In the genomic region with DNA sequence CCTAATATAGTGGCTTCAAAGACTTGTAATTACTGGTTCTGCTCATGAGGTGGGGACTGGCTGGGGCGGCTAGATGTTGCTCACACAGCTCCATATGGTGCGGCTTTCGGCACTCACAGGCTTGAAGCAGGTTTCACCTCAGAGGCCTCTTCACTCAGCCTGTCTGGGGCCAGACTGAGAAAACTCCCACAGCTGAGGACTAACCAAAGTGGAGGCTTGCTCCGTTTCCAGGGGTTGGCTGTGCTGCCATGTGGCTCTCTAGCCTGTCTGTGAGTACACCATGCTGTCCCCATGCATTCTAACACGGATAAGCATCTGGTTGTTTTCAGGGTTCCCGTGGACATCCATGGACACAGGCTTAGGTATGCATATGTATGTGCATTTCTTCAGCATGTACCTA, we compare ENCODE assay signal across 38 mouse cellular contexts. TPM values are rescaled to one million over a fixed set of nuclear protein-coding genes. Genes with fewer than 3 reads are reported as not detected.
DNase-seq lines count a peak whose midpoint lies in the region; ATAC-seq lines count a peak whose summit lies in the region.
"Had no signal": no experiment of that assay in that cellular context is flagged by ENCODE, and none has a peak within 500 bp of the region (broad histone marks: within the 10 kb centered on the region; RNA-seq: fewer than 3 reads in every experiment).

No protein-coding gene starts in this region.

- no peak overlapping the region for H3K4me2 ChIP-seq in heart, embryonic 14.5 days (ENCODE audit: low read length)
- H3K4me2 ChIP-seq in heart, embryonic 12.5 days: no peak overlapping the region
- no peak overlapping the region for H3K4me2 ChIP-seq in liver, embryonic 13.5 days
- H3K4me2 ChIP-seq in intestine, embryonic 15.5 days (replicated peaks): no peak overlapping the region
- H3K4me2 ChIP-seq in limb, embryonic 11.5 days (ENCODE audit: low read depth, severe bottlenecking): no peak overlapping the region
- H3K4me2 ChIP-seq: embryonic facial prominence, embryonic 13.5 days; forebrain, embryonic 15.5 days; heart, embryonic 11.5 days; hindbrain, embryonic 14.5 days; liver, embryonic 11.5 days had no signal

- H3K9ac ChIP-seq in heart, embryonic 14.5 days (ENCODE audit: low read length): no peak overlapping the region
- H3K9ac ChIP-seq in heart, embryonic 12.5 days: no peak overlapping the region
- H3K9ac ChIP-seq in liver, embryonic 13.5 days: no peak overlapping the region
- H3K9ac ChIP-seq in intestine, embryonic 15.5 days: no peak overlapping the region
- H3K9ac ChIP-seq in limb, embryonic 11.5 days (ENCODE audit: low read length): no peak overlapping the region
- H3K9ac ChIP-seq: embryonic facial prominence, embryonic 13.5 days; forebrain, embryonic 15.5 days; hindbrain, embryonic 14.5 days had no signal

- H3K27me3 ChIP-seq in heart, embryonic 14.5 days (ENCODE audit: control insufficient read depth, insufficient read depth, low read length): no peaks in the 10 kb centered on the region
- no peaks in the 10 kb centered on the region for H3K27me3 ChIP-seq in heart, embryonic 12.5 days (replicated peaks)
- no peaks in the 10 kb centered on the region for H3K27me3 ChIP-seq in liver, embryonic 13.5 days
- no peaks in the 10 kb centered on the region for H3K27me3 ChIP-seq in intestine, embryonic 15.5 days (replicated peaks)
- H3K27me3 ChIP-seq in limb, embryonic 11.5 days (ENCODE audit: control insufficient read depth, insufficient read depth, low read length): no peaks in the 10 kb centered on the region
- H3K27me3 ChIP-seq: embryonic facial prominence, embryonic 13.5 days; forebrain, embryonic 15.5 days had no signal

- H3K27ac ChIP-seq in heart, embryonic 14.5 days (replicated peaks in 1 of 2; ENCODE audit: control insufficient read depth in 1 of 2, insufficient read depth in 1 of 2, low read depth in 2 of 2, low read length in 2 of 2): no peak overlapping the region
- H3K27ac ChIP-seq in heart, embryonic 12.5 days (ENCODE audit: poor library complexity, severe bottlenecking): no peak overlapping the region
- peak overlapping the region; percentile 2; the same call in 1 of the 2 replicates for H3K27ac ChIP-seq in liver, embryonic 13.5 days
- H3K27ac ChIP-seq in intestine, embryonic 15.5 days: no peak overlapping the region
- H3K27ac ChIP-seq in limb, embryonic 11.5 days (replicated peaks; ENCODE audit: low read depth, low read length): no peak overlapping the region
- H3K27ac ChIP-seq: embryonic facial prominence, embryonic 13.5 days; forebrain, embryonic 10.5 days; forebrain, embryonic 15.5 days; hindbrain, embryonic 14.5 days; layer of hippocampus, adult 2 months; macrophage had no signal

- peaks cover 54% of the 10 kb centered on the region for H3K36me3 ChIP-seq in heart, embryonic 14.5 days (ENCODE audit: control insufficient read depth, insufficient read depth, low read length)
- peaks cover 54% of the 10 kb centered on the region for H3K36me3 ChIP-seq in heart, embryonic 12.5 days
- peaks cover 19% of the 10 kb centered on the region for H3K36me3 ChIP-seq in liver, embryonic 13.5 days
- no peaks in the 10 kb centered on the region for H3K36me3 ChIP-seq in intestine, embryonic 15.5 days
- no peaks in the 10 kb centered on the region for H3K36me3 ChIP-seq in limb, embryonic 11.5 days (ENCODE audit: control insufficient read depth, insufficient read depth, low read length)
- H3K36me3 ChIP-seq: embryonic facial prominence, embryonic 13.5 days; forebrain, embryonic 10.5 days; forebrain, embryonic 15.5 days had no signal

- DNase-seq in liver, embryonic 13.5 days: no peak
- no peak for DNase-seq in liver
- no peak for DNase-seq in limb, embryonic 11.5 days (ENCODE audit: low spot score)
- DNase-seq in cerebellum, postnatal 10 days: no peak
- DNase-seq in left cerebral cortex, postnatal 14 days (ENCODE audit: low spot score in 2 of 2): no peak
- DNase-seq: adrenal gland, postnatal 10 days; cerebellum, adult 8-10 months; cerebellum, postnatal 36 days; left cerebral cortex, postnatal 4 days; lung, adult 2 months; lung, postnatal 10 days; midbrain, embryonic 14.5 days; thymus, postnatal 4 days had no signal

- H3K9me3 ChIP-seq in heart, embryonic 14.5 days (ENCODE audit: control insufficient read depth, low read length): no peaks in the 10 kb centered on the region
- H3K9me3 ChIP-seq in heart, embryonic 12.5 days (replicated peaks): no peaks in the 10 kb centered on the region
- H3K9me3 ChIP-seq in liver, embryonic 13.5 days (replicated peaks): no peaks in the 10 kb centered on the region
- no peaks in the 10 kb centered on the region for H3K9me3 ChIP-seq in intestine, embryonic 15.5 days
- no peaks in the 10 kb centered on the region for H3K9me3 ChIP-seq in limb, embryonic 11.5 days (ENCODE audit: control insufficient read depth, low read length)
- H3K9me3 ChIP-seq: embryonic facial prominence, embryonic 13.5 days; forebrain, embryonic 10.5 days; forebrain, embryonic 15.5 days had no signal

- peaks cover 21 to 39% of the 10 kb centered on the region in 2 experiments; a peak in 3 of 4 replicates for H3K4me1 ChIP-seq in heart, embryonic 14.5 days (ENCODE audit: control insufficient read depth in 2 of 2, insufficient read depth in 2 of 2, low read length in 2 of 2)
- H3K4me1 ChIP-seq in heart, embryonic 12.5 days (replicated peaks): peaks cover 33% of the 10 kb centered on the region
- peaks cover 67% of the 10 kb centered on the region for H3K4me1 ChIP-seq in liver, embryonic 13.5 days (replicated peaks)
- 0 out of 2 replicates have a peak, but pooled peaks cover 11% of the 10 kb centered on the region for H3K4me1 ChIP-seq in intestine, embryonic 15.5 days (replicated peaks)
- H3K4me1 ChIP-seq in limb, embryonic 11.5 days (ENCODE audit: control insufficient read depth, insufficient read depth, low read length): peaks cover 2% of the 10 kb centered on the region; the same call in 1 of the 2 replicates

- WGBS in heart, embryonic 14.5 days: 74% methylated on average over 6 of the region's 6 CpGs
- 74% methylated on average over 6 of the region's 6 CpGs for WGBS in heart, embryonic 12.5 days
- 83% methylated on average over 6 of the region's 6 CpGs for WGBS in liver, embryonic 13.5 days (ENCODE audit: insufficient replicate concordance)
- 81% methylated on average over 6 of the region's 6 CpGs for WGBS in intestine, embryonic 15.5 days
- 58% methylated on average over 6 of the region's 6 CpGs for WGBS in limb, embryonic 11.5 days

- intact Hi-C loops in left cerebral cortex, postnatal 14 days (cut with DNase I): loop anchor here (10.0 kb wide), 1 partner anchor 106 kb away; no protein-coding TSS in a partner anchor

- no peak overlapping the region for H3K4me3 ChIP-seq in heart, embryonic 14.5 days (ENCODE audit: control insufficient read depth in 1 of 2, insufficient read depth in 1 of 2, low read depth in 1 of 2, low read length in 2 of 2)
- no peak overlapping the region for H3K4me3 ChIP-seq in heart, embryonic 12.5 days
- no peak overlapping the region for H3K4me3 ChIP-seq in liver, embryonic 13.5 days (replicated peaks)
- H3K4me3 ChIP-seq in intestine, embryonic 15.5 days (replicated peaks): no peak overlapping the region
- H3K4me3 ChIP-seq in limb, embryonic 11.5 days (ENCODE audit: low read depth, low read length): no peak overlapping the region
- H3K4me3 ChIP-seq: embryonic facial prominence, embryonic 13.5 days; forebrain, embryonic 10.5 days; forebrain, embryonic 15.5 days; layer of hippocampus, adult 2 months had no signal

- peak; percentile 23; the same call in 1 of the 2 replicates for ATAC-seq in heart, embryonic 14.5 days (ENCODE audit: insufficient number of reproducible peaks, insufficient read depth, low FRiP score, low read depth)
- no peak for ATAC-seq in heart, embryonic 12.5 days (ENCODE audit: insufficient number of reproducible peaks, low FRiP score)
- ATAC-seq in liver, embryonic 13.5 days (ENCODE audit: low read depth): no peak
- peak; percentile 6; the same call in 1 of the 2 replicates for ATAC-seq in intestine, embryonic 15.5 days
- ATAC-seq in limb, embryonic 11.5 days (ENCODE audit: insufficient number of reproducible peaks, low FRiP score, low TSS enrichment, low read depth): 0 out of 2 replicates have a peak, but pooled peaks have one; percentile 45
- ATAC-seq: CD4-positive, CD25-positive, alpha-beta regulatory T cell, adult 4 months; forebrain, embryonic 15.5 days had no signal

RNA-seq across cellular contexts. Expression of gene Popdc2, which starts 16.6 kb away (rescaled TPM):
- polyA plus RNA-seq in heart, embryonic 14.5 days (2014; fragmentation: Nextera tagmentation; extraction: Ambion mirVana): 364 and 390 TPM in 2 replicates
- polyA plus RNA-seq in heart, embryonic 12.5 days (2016; fragmentation: Nextera tagmentation; extraction: Ambion mirVana): 308 and 330 TPM in 2 replicates
- polyA plus RNA-seq in liver, embryonic 13.5 days (2015; fragmentation: Nextera tagmentation; extraction: Ambion mirVana): 22.3 and 24.2 TPM in 2 replicates
- polyA plus RNA-seq in intestine, embryonic 15.5 days (2015; fragmentation: Nextera tagmentation; extraction: Ambion mirVana): 14.8 and 15.4 TPM in 2 replicates
- 0.75 and 1.8 TPM in 2 replicates for polyA plus RNA-seq in limb, embryonic 11.5 days (2014; fragmentation: Nextera tagmentation; extraction: Ambion mirVana)
- total RNA-seq in left cerebral cortex, postnatal 14 days (2021): under 1 TPM; 0.64 to 0.89 TPM
- polyA plus RNA-seq: macrophage had no signal

RNA-seq across cellular contexts. Expression of gene Gm21987, which starts 31.8 kb away (rescaled TPM):
- 4.4 and 4.9 TPM in 2 replicates for polyA plus RNA-seq in heart, embryonic 14.5 days (2014; fragmentation: Nextera tagmentation; extraction: Ambion mirVana)
- polyA plus RNA-seq in heart, embryonic 12.5 days (2016; fragmentation: Nextera tagmentation; extraction: Ambion mirVana): 2.5 and 3.8 TPM in 2 replicates
- not detected in 2 replicates for polyA plus RNA-seq in liver, embryonic 13.5 days (2015; fragmentation: Nextera tagmentation; extraction: Ambion mirVana)
- polyA plus RNA-seq in intestine, embryonic 15.5 days (2015; fragmentation: Nextera tagmentation; extraction: Ambion mirVana): 0.53 TPM in 1 of 2 replicates, not detected in the other
- polyA plus RNA-seq in limb, embryonic 11.5 days (2014; fragmentation: Nextera tagmentation; extraction: Ambion mirVana): not detected in 2 replicates
- not detected for total RNA-seq in left cerebral cortex, postnatal 14 days (2021)
- total RNA-seq: adrenal gland, postnatal 10 days; gastrocnemius, adult 8-10 months; hematopoietic stem cell, adult 5-6 weeks; layer of hippocampus, adult 2 months; layer of hippocampus, postnatal 14 days; left cerebral cortex, adult 8-10 months; left cerebral cortex, postnatal 4 days; megakaryocyte-erythroid progenitor cell, adult 5-6 weeks; neutrophil, adult 5-6 weeks had no signal
- polyA plus RNA-seq: CD4-positive, CD25-positive, alpha-beta regulatory T cell, adult 4 months; embryonic facial prominence, embryonic 13.5 days; forebrain, embryonic 10.5 days; forebrain, embryonic 15.5 days; gonadal fat pad, adult 2 months; hindbrain, embryonic 14.5 days; kidney, adult 2 months; kidney, embryonic 16.5 days; liver, embryonic 11.5 days; lung, adult 2 months; macrophage; midbrain, embryonic 14.5 days; neural tube, embryonic 11.5 days; spleen, adult 2 months; testis, adult 2 months; thymus, postnatal 0 days had no signal

RNA-seq across cellular contexts. Expression of gene Cox17, which starts 31.8 kb away (rescaled TPM):
- 337 TPM in 2 replicates for polyA plus RNA-seq in heart, embryonic 14.5 days (2014; fragmentation: Nextera tagmentation; extraction: Ambion mirVana)
- polyA plus RNA-seq in heart, embryonic 12.5 days (2016; fragmentation: Nextera tagmentation; extraction: Ambion mirVana): 301 and 307 TPM in 2 replicates
- polyA plus RNA-seq in liver, embryonic 13.5 days (2015; fragmentation: Nextera tagmentation; extraction: Ambion mirVana): 331 and 350 TPM in 2 replicates
- 233 TPM in 2 replicates for polyA plus RNA-seq in intestine, embryonic 15.5 days (2015; fragmentation: Nextera tagmentation; extraction: Ambion mirVana)
- 107 and 118 TPM in 2 replicates for polyA plus RNA-seq in limb, embryonic 11.5 days (2014; fragmentation: Nextera tagmentation; extraction: Ambion mirVana)
- 10 to 100 TPM; 88.0 to 89.4 TPM for total RNA-seq in left cerebral cortex, postnatal 14 days (2021)

RNA-seq across cellular contexts. Expression of gene Maats1, which starts 36.6 kb away (rescaled TPM):
- 0.15 TPM in 1 of 2 replicates, not detected in the other for polyA plus RNA-seq in heart, embryonic 14.5 days (2014; fragmentation: Nextera tagmentation; extraction: Ambion mirVana)
- 0.09 TPM in 1 of 2 replicates, not detected in the other for polyA plus RNA-seq in heart, embryonic 12.5 days (2016; fragmentation: Nextera tagmentation; extraction: Ambion mirVana)
- 0.05 TPM in 1 of 2 replicates, not detected in the other for polyA plus RNA-seq in liver, embryonic 13.5 days (2015; fragmentation: Nextera tagmentation; extraction: Ambion mirVana)
- 0.08 and 0.18 TPM in 2 replicates for polyA plus RNA-seq in intestine, embryonic 15.5 days (2015; fragmentation: Nextera tagmentation; extraction: Ambion mirVana)
- polyA plus RNA-seq in limb, embryonic 11.5 days (2014; fragmentation: Nextera tagmentation; extraction: Ambion mirVana): 0.10 and 0.20 TPM in 2 replicates
- total RNA-seq in left cerebral cortex, postnatal 14 days (2021): 1 to 10 TPM; 1.1 to 1.2 TPM
- total RNA-seq: gastrocnemius, adult 8-10 months; hematopoietic stem cell, adult 5-6 weeks; neutrophil, adult 5-6 weeks had no signal
- polyA plus RNA-seq: macrophage had no signal

RNA-seq across cellular contexts. Expression of gene Pla1a, which starts 54.4 kb away (rescaled TPM):
- polyA plus RNA-seq in heart, embryonic 14.5 days (2014; fragmentation: Nextera tagmentation; extraction: Ambion mirVana): 1.3 and 1.8 TPM in 2 replicates
- 0.17 and 0.28 TPM in 2 replicates for polyA plus RNA-seq in heart, embryonic 12.5 days (2016; fragmentation: Nextera tagmentation; extraction: Ambion mirVana)
- polyA plus RNA-seq in liver, embryonic 13.5 days (2015; fragmentation: Nextera tagmentation; extraction: Ambion mirVana): 8.4 and 9.2 TPM in 2 replicates
- 1.3 and 1.7 TPM in 2 replicates for polyA plus RNA-seq in intestine, embryonic 15.5 days (2015; fragmentation: Nextera tagmentation; extraction: Ambion mirVana)
- polyA plus RNA-seq in limb, embryonic 11.5 days (2014; fragmentation: Nextera tagmentation; extraction: Ambion mirVana): 0.07 TPM in 1 of 2 replicates, not detected in the other
- 1 to 10 TPM in 1 of 2 experiments, under 1 TPM in 1; 0.57 to 1.3 TPM for total RNA-seq in left cerebral cortex, postnatal 14 days (2021)
- total RNA-seq: hematopoietic stem cell, adult 5-6 weeks; megakaryocyte-erythroid progenitor cell, adult 5-6 weeks had no signal
- polyA plus RNA-seq: forebrain, embryonic 10.5 days; macrophage had no signal

Comparison
In these comparisons a context has a peak if more than half of its experiments do, and no peak if none do; other contexts are left out.
1. ATAC-seq: peak in heart, embryonic 14.5 days (single experiment), intestine, embryonic 15.5 days (single experiment) and limb, embryonic 11.5 days (single experiment); none in heart, embryonic 12.5 days (single experiment) and liver, embryonic 13.5 days (single experiment).
2. RNA of gene Popdc2, which starts 16.6 kb away (polyA plus RNA-seq): 364 to 390 TPM in heart, embryonic 14.5 days and 308 to 330 TPM in heart, embryonic 12.5 days; 22.3 to 24.2 TPM in liver, embryonic 13.5 days, 14.8 to 15.4 TPM in intestine, embryonic 15.5 days and 0.75 to 1.8 TPM in limb, embryonic 11.5 days; every median in the first group is over 10 times any median in the second.